In the genomic region with DNA sequence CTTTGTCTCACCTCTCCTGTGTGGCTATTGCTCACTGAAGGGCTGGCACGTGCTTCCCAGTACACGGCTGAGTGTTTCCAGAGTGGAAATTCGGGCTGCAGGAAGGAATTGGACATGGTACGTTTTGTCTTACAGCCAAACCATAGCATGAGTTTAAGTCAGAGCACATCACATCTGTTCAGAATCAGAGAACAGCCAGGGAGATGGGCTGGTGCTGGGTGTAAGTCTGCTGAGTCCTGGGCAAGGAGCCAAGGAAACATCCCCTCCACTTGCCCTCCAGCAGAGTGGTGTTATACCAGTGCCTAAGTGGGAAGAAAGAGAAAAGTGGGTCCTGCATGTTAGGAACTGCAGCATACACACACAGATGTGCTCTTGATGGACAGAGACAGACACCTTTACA, we compare ENCODE assay signal across 19 mouse cellular contexts. TPM values are rescaled to one million over a fixed set of nuclear protein-coding genes. Genes with fewer than 3 reads are reported as not detected.
DNase-seq lines count a peak whose midpoint lies in the region; ATAC-seq and TF ChIP-seq lines count a peak whose summit lies in the region.
"Had no signal": no experiment of that assay in that cellular context is flagged by ENCODE, and none has a peak within 500 bp of the region (broad histone marks: within the 10 kb centered on the region; RNA-seq: fewer than 3 reads in every experiment).

No protein-coding gene starts in this region.

- no peak for TF ChIP-seq CTCF in midbrain, postnatal 0 days (IDR thresholded peaks at IDR 0.05)

- no peaks in the 10 kb centered on the region for H3K27me3 ChIP-seq in heart, embryonic 14.5 days (ENCODE audit: control insufficient read depth, insufficient read depth, low read length)
- H3K27me3 ChIP-seq in midbrain, embryonic 14.5 days (ENCODE audit: control insufficient read depth, insufficient read depth, low read length) = no peaks in the 10 kb centered on the region
- H3K27me3 ChIP-seq in midbrain, postnatal 0 days (ENCODE audit: insufficient read depth, low read length) = no peaks in the 10 kb centered on the region
- no peaks in the 10 kb centered on the region for H3K27me3 ChIP-seq in embryonic facial prominence, embryonic 13.5 days
- no peaks in the 10 kb centered on the region for H3K27me3 ChIP-seq in limb, embryonic 15.5 days
- H3K27me3 ChIP-seq in liver, embryonic 11.5 days (replicated peaks; ENCODE audit: control insufficient read depth, insufficient read depth, low read length) = no peaks in the 10 kb centered on the region
- H3K27me3 ChIP-seq: heart, embryonic 12.5 days; midbrain, embryonic 13.5 days; Patski; stomach, embryonic 15.5 days had no signal

- H3K4me3 ChIP-seq in heart, embryonic 14.5 days (ENCODE audit: control insufficient read depth in 1 of 2, insufficient read depth in 1 of 2, low read depth in 1 of 2, low read length in 2 of 2) = no peak overlapping the region
- no peak overlapping the region for H3K4me3 ChIP-seq in midbrain, embryonic 14.5 days (replicated peaks; ENCODE audit: low read depth, low read length)
- no peak overlapping the region for H3K4me3 ChIP-seq in midbrain, postnatal 0 days (ENCODE audit: low read depth, low read length)
- H3K4me3 ChIP-seq in embryonic facial prominence, embryonic 13.5 days = no peak overlapping the region
- no peak overlapping the region for H3K4me3 ChIP-seq in limb, embryonic 15.5 days
- H3K4me3 ChIP-seq in liver, embryonic 11.5 days (ENCODE audit: low read depth, low read length) = no peak overlapping the region
- H3K4me3 ChIP-seq: heart, embryonic 12.5 days; midbrain, embryonic 13.5 days; stomach, embryonic 15.5 days had no signal

- no peaks in the 10 kb centered on the region for H3K36me3 ChIP-seq in heart, embryonic 14.5 days (ENCODE audit: control insufficient read depth, insufficient read depth, low read length)
- H3K36me3 ChIP-seq in midbrain, embryonic 14.5 days (ENCODE audit: control insufficient read depth, insufficient read depth, low read length) = no peaks in the 10 kb centered on the region
- H3K36me3 ChIP-seq in midbrain, postnatal 0 days (ENCODE audit: insufficient read depth, low read length) = no peaks in the 10 kb centered on the region
- H3K36me3 ChIP-seq in embryonic facial prominence, embryonic 13.5 days = no peaks in the 10 kb centered on the region
- H3K36me3 ChIP-seq in limb, embryonic 15.5 days = no peaks in the 10 kb centered on the region
- no peaks in the 10 kb centered on the region for H3K36me3 ChIP-seq in liver, embryonic 11.5 days (ENCODE audit: control insufficient read depth, insufficient read depth, low read length)
- H3K36me3 ChIP-seq: heart, embryonic 12.5 days; midbrain, embryonic 13.5 days; stomach, embryonic 15.5 days had no signal

- 44% methylated on average over 4 of the region's 4 CpGs for WGBS in heart, embryonic 14.5 days
- 65% methylated on average over 4 of the region's 4 CpGs for WGBS in midbrain, embryonic 14.5 days
- WGBS in midbrain, postnatal 0 days = 64% methylated on average over 4 of the region's 4 CpGs
- 13% methylated on average over 4 of the region's 4 CpGs for WGBS in embryonic facial prominence, embryonic 13.5 days
- WGBS in limb, embryonic 15.5 days = 28% methylated on average over 4 of the region's 4 CpGs
- WGBS in liver, embryonic 11.5 days = 76% methylated on average over 4 of the region's 4 CpGs

- no peak overlapping the region for H3K4me2 ChIP-seq in heart, embryonic 14.5 days (ENCODE audit: low read length)
- no peak overlapping the region for H3K4me2 ChIP-seq in midbrain, embryonic 14.5 days (ENCODE audit: low read length)
- H3K4me2 ChIP-seq in midbrain, postnatal 0 days (ENCODE audit: low read depth, low read length, poor library complexity, severe bottlenecking) = no peak overlapping the region
- H3K4me2 ChIP-seq in embryonic facial prominence, embryonic 13.5 days = peak overlapping the region; percentile 14; the same call in 1 of the 2 replicates
- H3K4me2 ChIP-seq in limb, embryonic 15.5 days = no peak overlapping the region
- H3K4me2 ChIP-seq in liver, embryonic 11.5 days = no peak overlapping the region
- H3K4me2 ChIP-seq: heart, embryonic 12.5 days; midbrain, embryonic 13.5 days; stomach, embryonic 15.5 days had no signal

- H3K9ac ChIP-seq in heart, embryonic 14.5 days (ENCODE audit: low read length) = no peak overlapping the region
- no peak overlapping the region for H3K9ac ChIP-seq in midbrain, embryonic 14.5 days (replicated peaks; ENCODE audit: low read length)
- no peak overlapping the region for H3K9ac ChIP-seq in midbrain, postnatal 0 days (replicated peaks; ENCODE audit: low read length, poor library complexity, severe bottlenecking)
- H3K9ac ChIP-seq in embryonic facial prominence, embryonic 13.5 days = no peak overlapping the region
- no peak overlapping the region for H3K9ac ChIP-seq in limb, embryonic 15.5 days
- no peak overlapping the region for H3K9ac ChIP-seq in liver, embryonic 11.5 days (ENCODE audit: low read depth, low read length)
- H3K9ac ChIP-seq: heart, embryonic 12.5 days; midbrain, embryonic 13.5 days; stomach, embryonic 15.5 days had no signal

- H3K9me3 ChIP-seq in heart, embryonic 14.5 days (ENCODE audit: control insufficient read depth, low read length) = no peaks in the 10 kb centered on the region
- no peaks in the 10 kb centered on the region for H3K9me3 ChIP-seq in midbrain, embryonic 14.5 days (ENCODE audit: control insufficient read depth, low read length)
- no peaks in the 10 kb centered on the region for H3K9me3 ChIP-seq in midbrain, postnatal 0 days (ENCODE audit: low read length)
- no peaks in the 10 kb centered on the region for H3K9me3 ChIP-seq in embryonic facial prominence, embryonic 13.5 days
- H3K9me3 ChIP-seq in limb, embryonic 15.5 days = no peaks in the 10 kb centered on the region
- H3K9me3 ChIP-seq in liver, embryonic 11.5 days (ENCODE audit: control insufficient read depth, low read length) = no peaks in the 10 kb centered on the region
- H3K9me3 ChIP-seq: heart, embryonic 12.5 days; midbrain, embryonic 13.5 days; stomach, embryonic 15.5 days had no signal

- intact Hi-C loops in heart, postnatal 36 days (cut with DNase I) = no loop called here

- no peak for DNase-seq in heart, postnatal 36 days
- peak; percentile 30 for DNase-seq in midbrain, embryonic 14.5 days
- DNase-seq in midbrain, postnatal 0 days (ENCODE audit: low spot score) = no peak
- DNase-seq in spleen, postnatal 4 days (ENCODE audit: low spot score in 2 of 2) = no peak
- DNase-seq in liver, embryonic 11.5 days (ENCODE audit: low spot score) = no peak
- DNase-seq: adrenal gland, postnatal 25 days; B cell, adult 2 months; cerebellum, adult 9-10 months; embryo, embryonic 11 days; heart, postnatal 4 days; spleen, adult 18-20 months had no signal

- H3K4me1 ChIP-seq in heart, embryonic 14.5 days (ENCODE audit: control insufficient read depth in 2 of 2, insufficient read depth in 2 of 2, low read length in 2 of 2) = peaks cover 13 to 14% of the 10 kb centered on the region in 2 experiments; a peak in 3 of 4 replicates
- peaks cover 14% of the 10 kb centered on the region for H3K4me1 ChIP-seq in midbrain, embryonic 14.5 days (ENCODE audit: control insufficient read depth, insufficient read depth, low read length)
- H3K4me1 ChIP-seq in midbrain, postnatal 0 days (ENCODE audit: insufficient read depth, low read length) = no peaks in the 10 kb centered on the region
- peaks cover 53% of the 10 kb centered on the region for H3K4me1 ChIP-seq in embryonic facial prominence, embryonic 13.5 days
- H3K4me1 ChIP-seq in limb, embryonic 15.5 days = peaks cover 38% of the 10 kb centered on the region
- H3K4me1 ChIP-seq in liver, embryonic 11.5 days (replicated peaks; ENCODE audit: control insufficient read depth, insufficient read depth, low read length) = no peaks in the 10 kb centered on the region

- 0 out of 4 replicates have a peak overlapping the region, but pooled peaks have one; percentile 2 to 12 for H3K27ac ChIP-seq in heart, embryonic 14.5 days (replicated peaks in 1 of 2; ENCODE audit: control insufficient read depth in 1 of 2, insufficient read depth in 1 of 2, low read depth in 2 of 2, low read length in 2 of 2)
- H3K27ac ChIP-seq in midbrain, embryonic 14.5 days (replicated peaks; ENCODE audit: low read depth, low read length) = no peak overlapping the region
- H3K27ac ChIP-seq in midbrain, postnatal 0 days (ENCODE audit: low read depth, low read length) = no peak overlapping the region
- H3K27ac ChIP-seq in embryonic facial prominence, embryonic 13.5 days = peak overlapping the region; percentile 80
- peak overlapping the region; percentile 12; the same call in 1 of the 2 replicates for H3K27ac ChIP-seq in limb, embryonic 15.5 days
- no peak overlapping the region for H3K27ac ChIP-seq in liver, embryonic 11.5 days (ENCODE audit: low read depth, low read length)
- H3K27ac ChIP-seq: midbrain, embryonic 13.5 days; stomach, embryonic 15.5 days had no signal

- ATAC-seq in heart, embryonic 14.5 days (ENCODE audit: insufficient number of reproducible peaks, insufficient read depth, low FRiP score, low read depth) = no peak
- ATAC-seq in midbrain, embryonic 14.5 days (ENCODE audit: low FRiP score, low TSS enrichment) = no peak
- no peak for ATAC-seq in midbrain, postnatal 0 days (ENCODE audit: low FRiP score)
- peak; percentile 77 for ATAC-seq in embryonic facial prominence, embryonic 13.5 days (ENCODE audit: insufficient number of reproducible peaks, insufficient read depth, low FRiP score, low TSS enrichment, low read depth)
- ATAC-seq in limb, embryonic 15.5 days (ENCODE audit: insufficient number of reproducible peaks, low FRiP score, low TSS enrichment, low read depth) = 0 out of 2 replicates have a peak, but pooled peaks have one; percentile 41
- no peak for ATAC-seq in liver, embryonic 11.5 days (replicated peaks; ENCODE audit: low FRiP score)
- ATAC-seq: activated CD4-positive, CD25-positive, alpha-beta regulatory T cell, adult 4 months; midbrain, embryonic 13.5 days; Patski had no signal

RNA-seq across cellular contexts. Expression of a gene that starts 45.9 kb away (rescaled TPM):
- polyA plus RNA-seq in heart, embryonic 14.5 days (2014; fragmentation: Nextera tagmentation; extraction: Ambion mirVana) = 170 and 181 TPM in 2 replicates
- total RNA-seq in heart, postnatal 36 days (2021) = 10 to 100 TPM; 37.8 to 46.3 TPM
- 127 and 162 TPM in 2 replicates for polyA plus RNA-seq in midbrain, embryonic 14.5 days (2014; fragmentation: Nextera tagmentation; extraction: Ambion mirVana)
- 102 and 116 TPM in 2 replicates for total RNA-seq in midbrain, postnatal 0 days (2014; rRNA removed)
- polyA plus RNA-seq in midbrain, postnatal 0 days (2015; fragmentation: Nextera tagmentation; extraction: Ambion mirVana) = 44.6 and 54.8 TPM in 2 replicates
- 237 and 252 TPM in 2 replicates for polyA plus RNA-seq in embryonic facial prominence, embryonic 13.5 days (2015; fragmentation: Nextera tagmentation; extraction: Ambion mirVana)
- 162 and 201 TPM in 2 replicates for polyA plus RNA-seq in limb, embryonic 15.5 days (2015; fragmentation: Nextera tagmentation; extraction: Ambion mirVana)
- 207 and 219 TPM in 2 replicates for polyA plus RNA-seq in liver, embryonic 11.5 days (2014; fragmentation: Nextera tagmentation; extraction: Ambion mirVana)

Comparison
In these comparisons a context has a peak if more than half of its experiments do, and no peak if none do; other contexts are left out.
1. ATAC-seq: peak in embryonic facial prominence, embryonic 13.5 days (single experiment) and limb, embryonic 15.5 days (single experiment); none in heart, embryonic 14.5 days (single experiment), midbrain, embryonic 14.5 days (single experiment), midbrain, postnatal 0 days (single experiment) and liver, embryonic 11.5 days (single experiment).
2. H3K27ac ChIP-seq: peak in heart, embryonic 14.5 days (2 of 2), embryonic facial prominence, embryonic 13.5 days (single experiment) and limb, embryonic 15.5 days (single experiment); none in midbrain, embryonic 14.5 days (single experiment), midbrain, postnatal 0 days (single experiment) and liver, embryonic 11.5 days (single experiment).